Mouse (Mus musculus) gastrocnemius, postnatal 25 days (tissue): ENCODE data around the gene Cdcp2. TPM values are rescaled to one million over a fixed set of nuclear protein-coding genes. Genes with fewer than 3 reads are reported as not detected.

ENCODE experiments used
- DNase-seq: peaks from one replicate; pipeline ENCODE4 v3.0.0; 2022
- long read RNA-seq, 2 experiments: library from polyadenylated mRNA; stranded (forward); transcript quantifications; one replicate each; pipeline ENCODE4 v2.0.0; 2021
- total RNA-seq, 2 experiments: library from RNA; stranded (reverse); gene quantifications; 1 replicate in 1 of 2; 2 replicates in 1 of 2; pipeline ENCODE4 v1.2.3; 2021

Gene Cdcp2
- not detected for total RNA-seq
- long read RNA-seq, experiment 1: 0 reads
- long read RNA-seq, experiment 2: 0 reads

DNA sequence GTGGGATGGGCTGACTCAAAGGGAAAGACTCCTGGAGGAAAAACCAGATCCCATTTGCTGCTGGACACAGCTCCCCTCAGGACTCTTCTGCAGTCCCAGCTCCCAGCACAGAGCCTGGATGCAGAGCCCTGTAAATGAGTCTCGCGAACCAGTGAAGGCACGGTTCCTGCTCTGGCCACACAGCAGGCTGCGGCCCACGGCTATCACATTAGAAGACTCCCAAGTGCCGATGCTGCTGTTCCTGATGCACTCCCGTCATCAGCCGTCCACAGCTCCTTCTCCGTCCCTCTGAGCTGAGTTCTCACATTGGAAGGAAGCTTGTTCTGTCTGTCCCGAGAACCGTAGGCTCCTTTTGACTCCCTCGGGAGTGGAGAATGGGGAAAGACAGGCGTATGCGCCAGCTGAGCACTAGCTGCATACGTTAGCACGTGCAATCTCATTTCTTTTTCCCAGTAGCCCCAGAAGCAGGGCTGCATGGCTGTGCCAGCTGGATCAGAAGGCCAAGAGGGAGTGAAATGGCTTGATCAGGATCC is at the start of gene Cdcp2:
Gene Cdcp2 (plus strand): TSS at position 51 of the 533 bp plus-strand sequence.
- no peak for DNase-seq

DNA sequence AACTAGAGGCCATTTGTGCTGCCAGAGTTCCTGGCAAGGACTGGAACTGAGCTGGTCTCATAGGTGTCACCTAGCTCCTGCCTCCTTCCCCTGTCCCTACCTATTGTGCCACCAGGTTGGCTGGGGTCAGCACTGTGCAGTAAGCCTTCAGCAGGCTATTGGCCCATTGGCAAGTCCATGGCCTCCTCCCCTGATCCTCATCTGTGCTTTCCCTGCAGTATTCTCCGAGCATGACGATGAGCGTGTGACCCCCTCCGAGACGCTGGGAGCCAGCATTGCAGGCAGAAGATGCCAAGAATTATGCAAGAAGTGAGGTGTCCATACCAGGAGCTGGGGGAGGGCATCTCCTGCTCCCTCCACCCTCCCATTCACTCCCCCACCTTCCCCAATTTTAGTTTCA is 48.9 kb upstream of the Cdcp2 start:
- DNase-seq: peak; percentile 24

DNA sequence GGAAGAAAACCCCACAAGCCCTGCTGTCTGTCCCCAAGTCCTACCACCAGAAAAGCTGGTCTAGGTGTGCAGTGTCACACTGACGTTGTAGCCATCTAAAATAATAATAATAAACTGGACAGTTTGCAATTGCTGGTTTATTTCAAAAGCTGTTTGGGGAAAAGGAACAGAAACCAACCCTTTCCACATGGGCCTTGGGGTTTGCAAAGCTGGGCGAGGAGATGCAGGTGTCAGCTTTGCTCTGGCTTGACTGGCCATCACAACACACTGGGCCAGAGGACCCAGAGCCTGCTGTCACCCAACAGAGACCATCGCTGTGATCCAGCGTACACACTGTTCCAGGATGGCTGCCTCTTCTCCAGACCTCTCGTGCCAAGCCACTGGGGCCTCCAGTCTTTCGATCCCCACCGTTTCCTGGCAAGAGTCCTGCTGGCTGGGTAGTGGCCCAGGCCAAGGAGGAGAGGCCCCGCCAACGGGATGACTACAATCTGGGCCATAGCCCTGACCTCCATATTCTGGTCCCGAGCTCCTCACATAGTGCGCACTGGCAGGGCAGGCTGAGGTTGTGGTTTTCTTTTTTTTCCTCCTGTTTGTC is 48.0 kb upstream of the Cdcp2 start:
- DNase-seq: peak; percentile 89

DNA sequence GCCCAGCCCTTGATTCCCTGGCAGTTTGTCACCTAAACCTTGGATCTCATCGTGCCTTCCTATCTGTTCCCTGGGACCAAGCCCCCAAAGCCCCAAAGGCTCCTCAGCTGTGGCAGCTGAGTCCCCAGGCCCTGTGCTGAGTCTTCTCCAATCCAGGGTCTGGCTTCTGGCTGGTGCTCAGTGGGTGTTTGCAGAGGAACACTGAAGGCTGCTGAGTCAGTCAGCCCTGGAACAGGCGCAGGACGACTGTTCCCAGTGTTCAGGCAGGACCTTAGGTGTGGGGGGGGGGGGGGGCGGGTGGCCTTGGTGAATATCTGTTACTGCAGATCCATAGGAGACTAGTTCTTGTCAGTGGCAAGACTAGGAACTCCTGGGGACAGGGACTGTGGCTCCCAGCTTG is 44.8 kb upstream of the Cdcp2 start:
- no peak for DNase-seq

DNA sequence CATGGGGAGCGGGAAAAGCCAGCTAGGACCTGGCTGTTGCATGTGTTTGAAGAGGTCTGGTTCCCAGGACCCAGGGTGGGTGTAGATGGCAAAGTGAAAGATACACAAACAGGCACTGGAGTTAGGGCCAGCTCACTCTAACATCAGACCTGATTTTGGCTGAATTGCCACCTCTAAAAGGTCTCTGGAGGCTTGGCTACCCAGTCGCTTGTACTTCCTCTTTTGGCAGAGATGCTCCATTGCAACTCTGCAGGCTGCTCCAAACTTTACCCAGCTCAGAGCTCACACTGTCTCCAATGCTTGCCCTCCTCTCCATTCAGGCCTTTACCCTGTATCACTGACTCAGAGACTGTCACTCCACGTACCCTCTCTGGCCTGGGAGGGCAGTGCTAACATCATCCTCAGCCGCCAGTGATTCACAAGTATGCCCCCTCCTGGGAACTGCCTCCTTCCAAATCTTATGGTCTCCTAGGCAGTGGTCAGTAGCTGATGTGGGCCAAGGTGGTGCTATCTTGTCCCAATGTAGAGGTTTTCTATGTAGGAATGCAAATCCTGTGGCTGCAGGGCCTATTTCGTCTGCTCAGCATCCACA is 43.6 kb upstream of the Cdcp2 start:
- no peak for DNase-seq

DNA sequence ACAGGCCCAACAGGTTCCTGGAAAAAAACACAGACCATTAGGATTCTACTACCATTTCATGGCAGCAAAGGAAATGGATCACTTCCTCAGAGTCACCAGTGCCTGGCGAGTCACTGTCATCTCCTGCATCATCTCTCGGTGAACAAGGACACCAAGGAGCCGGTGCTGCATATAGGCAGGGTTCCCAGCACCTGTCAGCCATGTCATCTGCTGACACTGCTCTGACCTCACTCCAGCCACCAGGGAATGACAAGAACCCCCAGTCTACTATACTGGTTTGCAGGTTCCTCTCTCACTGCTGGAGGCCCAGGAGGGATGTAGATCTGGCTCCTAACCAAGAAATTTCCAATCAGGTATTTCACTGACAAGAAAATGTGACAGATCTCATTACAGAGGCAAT is 40.6 kb upstream of the Cdcp2 start:
- DNase-seq: no peak

DNA sequence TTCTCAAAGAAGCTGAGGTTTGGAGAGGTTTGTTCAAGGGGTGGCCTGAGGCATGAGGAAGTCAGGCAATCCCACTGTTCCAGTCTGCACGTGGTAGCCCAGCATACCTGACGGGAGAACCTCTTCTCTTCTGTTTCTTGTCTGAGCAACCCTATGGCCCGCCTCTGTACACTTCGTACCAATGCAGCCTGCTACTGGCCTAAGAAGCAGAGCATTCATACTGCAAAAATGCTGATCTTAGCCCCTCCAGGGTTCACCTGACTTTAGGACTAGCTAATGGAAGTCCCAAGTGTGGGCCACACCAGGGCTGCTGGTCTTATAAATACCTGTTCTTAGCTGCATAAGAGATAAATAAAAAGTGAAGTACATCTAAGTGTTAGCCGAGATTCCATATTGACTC is 38.3 kb upstream of the Cdcp2 start:
- DNase-seq: no peak

DNA sequence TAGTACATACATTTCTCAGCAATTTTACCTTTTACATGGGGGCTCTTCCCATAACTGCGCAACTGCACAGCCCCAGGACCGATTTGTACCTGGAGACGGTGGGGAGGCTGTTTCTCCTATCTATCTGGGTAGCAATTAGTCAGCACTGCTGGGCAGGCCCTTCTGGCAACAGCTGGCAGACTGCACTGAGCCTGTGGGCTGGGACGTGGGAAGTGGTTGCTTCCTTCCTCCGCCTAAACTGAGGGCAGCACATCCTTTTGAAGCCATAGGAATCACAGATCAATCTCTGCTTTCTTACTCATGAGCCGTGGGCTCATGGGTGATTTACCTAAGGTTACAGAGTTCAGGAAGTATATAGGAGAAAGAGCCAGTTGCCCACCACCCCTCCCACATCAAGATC is 37.9 kb upstream of the Cdcp2 start:
- DNase-seq: no peak

DNA sequence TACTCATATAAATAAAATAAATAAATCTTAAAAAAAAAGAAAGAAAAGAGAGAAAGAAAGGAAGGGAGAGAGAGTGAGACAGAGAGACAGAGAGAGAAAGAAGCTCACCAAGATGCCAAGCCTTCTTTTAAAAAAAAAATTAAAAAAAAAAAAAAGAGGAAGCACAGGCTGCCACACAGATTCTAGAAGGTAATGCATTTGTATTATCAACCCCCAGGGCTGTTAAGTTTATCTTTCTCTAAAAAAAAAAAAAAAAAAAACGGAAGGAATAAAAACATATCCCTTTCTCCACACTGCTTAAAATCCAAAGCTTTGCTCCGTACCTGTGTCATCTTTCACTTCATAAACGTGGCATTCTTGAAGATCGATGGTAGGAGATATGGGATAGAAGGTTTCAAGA is 35.1 kb upstream of the Cdcp2 start:
- no peak for DNase-seq

DNA sequence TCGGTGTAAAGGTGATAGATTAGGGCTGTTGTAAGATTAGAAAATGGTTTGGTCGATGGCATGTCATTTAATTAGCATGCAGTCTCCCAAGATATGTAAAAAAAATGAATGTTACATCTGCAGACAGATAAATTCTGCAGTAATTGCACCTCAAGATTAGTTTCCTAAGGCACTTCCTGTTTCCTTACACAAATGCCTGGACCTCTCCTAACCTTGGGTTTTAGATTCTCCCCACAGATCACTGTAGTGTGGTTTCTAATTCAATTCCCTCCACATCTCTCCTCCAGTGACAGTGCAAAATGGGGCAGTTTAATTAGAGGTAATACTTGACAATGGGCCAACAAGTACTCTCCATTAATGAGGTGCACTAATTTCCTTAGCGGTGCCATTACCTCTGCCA is 33.5 kb upstream of the Cdcp2 start:
- no peak for DNase-seq

DNA sequence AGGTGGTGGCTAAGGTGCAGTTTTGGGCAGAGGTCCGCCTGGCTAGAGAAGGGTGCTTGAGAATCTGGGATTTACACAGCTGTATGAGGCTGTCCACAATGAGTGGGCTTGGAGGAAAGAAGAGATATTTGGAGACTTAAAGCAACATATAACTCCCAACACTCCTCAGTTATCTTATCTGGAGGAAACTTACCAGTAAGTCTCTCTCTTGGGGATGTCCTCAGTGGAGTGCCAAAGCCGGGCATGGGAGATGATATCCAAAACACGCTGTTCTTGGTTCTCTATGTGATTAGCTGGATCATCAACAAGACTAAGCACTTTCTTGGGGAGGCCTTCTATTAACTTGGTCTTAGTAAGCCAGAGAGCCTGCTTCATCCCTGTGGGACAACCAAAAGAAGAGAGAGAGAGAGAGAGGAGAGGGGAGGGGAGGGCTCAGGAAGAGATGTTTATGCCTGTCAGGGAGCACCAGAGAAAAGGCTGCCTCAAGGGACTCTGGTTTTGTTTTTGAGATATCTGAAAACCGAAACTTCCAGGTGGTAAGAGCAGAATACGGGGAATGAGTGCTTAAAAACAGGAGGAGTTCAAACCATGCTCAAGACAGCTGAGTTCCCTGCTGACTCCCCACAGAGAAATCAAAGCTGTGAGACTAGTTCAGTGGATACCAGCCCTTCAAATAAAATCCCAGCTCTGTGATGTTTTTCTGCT is 32.1 kb upstream of the Cdcp2 start:
- no peak for DNase-seq

DNA sequence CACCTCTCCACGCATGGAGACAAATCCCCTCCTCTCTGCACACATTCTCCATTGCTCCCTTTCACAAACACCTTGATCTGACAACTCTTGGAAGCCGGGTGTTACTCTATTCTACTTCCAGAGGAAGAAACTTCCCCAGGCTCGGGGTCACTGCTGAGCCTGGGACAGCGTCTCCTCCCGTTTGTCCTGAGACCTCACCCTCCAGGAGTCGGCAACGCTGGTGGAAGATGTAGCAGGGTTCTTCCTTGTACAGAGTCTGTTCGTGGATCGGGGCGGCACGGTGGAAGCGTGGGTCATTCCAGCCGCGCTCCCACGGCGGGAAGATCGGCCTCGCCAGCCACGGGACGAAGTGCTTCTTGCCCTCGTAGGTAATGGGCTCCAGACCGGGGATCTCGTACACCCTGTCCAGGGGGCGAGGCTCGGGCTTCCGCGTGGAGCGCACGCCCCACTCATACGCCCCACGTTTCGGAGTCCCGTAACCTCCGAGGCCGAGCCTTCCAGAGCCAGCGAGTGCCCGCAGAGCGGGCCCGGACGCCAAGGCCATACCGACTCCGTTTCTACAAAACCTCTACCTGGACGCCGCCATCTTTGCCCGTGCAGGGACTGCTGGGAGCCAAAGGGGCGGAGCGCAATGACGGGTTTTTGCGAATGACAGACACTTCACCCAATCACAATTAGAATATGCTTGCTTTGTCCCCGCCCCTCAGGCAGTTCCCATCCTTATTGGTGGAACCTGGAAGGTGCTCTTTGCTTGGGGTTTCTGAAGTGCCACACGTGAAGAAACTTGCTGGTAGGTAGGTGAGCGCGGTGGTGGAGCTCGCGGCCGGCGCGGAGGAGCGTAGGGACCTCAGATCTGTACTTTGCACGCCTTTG is 30.2 kb upstream of the Cdcp2 start, which contains the start of the genes Mrpl37 and Cyb5rl:
Gene Mrpl37 (minus strand): TSS at position 617 of the 873 bp plus-strand sequence.
Gene Cyb5rl (plus strand): TSS at position 737 of the 873 bp plus-strand sequence.
- DNase-seq: peak; percentile 95

DNA sequence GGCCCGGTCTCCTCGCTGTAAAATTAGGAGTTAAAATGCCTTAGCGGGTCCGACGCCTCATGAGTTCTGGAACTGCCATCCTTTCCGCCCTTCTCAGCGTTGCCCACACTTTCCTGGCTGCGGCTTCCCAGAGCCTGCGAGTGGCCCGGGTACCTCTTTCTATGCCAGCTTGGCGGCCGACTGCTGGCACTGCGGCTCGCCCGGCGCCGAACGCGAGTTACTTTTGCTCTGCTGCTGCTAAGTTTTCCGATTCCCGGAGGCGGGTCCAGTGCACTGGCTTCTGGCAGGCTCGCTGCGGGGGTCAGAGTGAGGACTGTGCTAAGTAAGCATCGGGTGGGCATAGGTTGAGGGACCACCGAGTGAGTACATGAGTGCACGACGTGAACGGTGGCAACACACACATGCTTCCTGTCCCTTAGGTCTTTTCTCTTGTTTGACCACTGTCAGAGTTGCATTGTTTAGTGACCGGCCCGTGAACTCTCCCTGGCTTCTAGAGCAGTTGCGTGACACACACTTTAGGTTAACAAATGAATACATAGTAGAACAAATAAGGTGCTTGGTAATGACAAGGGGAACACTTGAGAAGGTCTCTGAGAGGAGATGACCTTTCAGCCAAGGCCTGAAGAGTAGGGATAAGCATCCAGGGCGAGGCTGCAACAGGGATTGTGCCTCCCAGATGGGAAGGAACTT is 29.4 kb upstream of the Cdcp2 start:
- DNase-seq: peak; percentile 42

DNA sequence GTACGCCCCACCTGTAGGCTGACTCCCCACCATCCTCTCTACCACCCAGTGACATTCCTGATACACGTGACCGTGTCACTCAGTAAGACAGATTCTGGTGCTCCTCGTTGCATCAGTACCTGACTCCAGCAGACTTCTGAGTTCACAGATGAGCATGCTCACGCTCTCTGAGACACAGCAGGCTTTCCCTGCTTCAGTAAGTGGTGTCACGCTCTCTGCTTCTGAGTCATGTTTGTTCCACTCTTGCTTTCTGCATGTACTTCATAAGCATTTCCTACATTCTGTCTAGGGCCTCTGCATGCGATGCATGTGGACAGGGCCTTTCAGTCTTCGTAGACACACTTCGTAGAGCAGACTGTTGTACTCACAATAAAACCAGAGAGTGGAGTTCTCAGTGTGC is 24.3 kb upstream of the Cdcp2 start:
- DNase-seq: no peak

DNA sequence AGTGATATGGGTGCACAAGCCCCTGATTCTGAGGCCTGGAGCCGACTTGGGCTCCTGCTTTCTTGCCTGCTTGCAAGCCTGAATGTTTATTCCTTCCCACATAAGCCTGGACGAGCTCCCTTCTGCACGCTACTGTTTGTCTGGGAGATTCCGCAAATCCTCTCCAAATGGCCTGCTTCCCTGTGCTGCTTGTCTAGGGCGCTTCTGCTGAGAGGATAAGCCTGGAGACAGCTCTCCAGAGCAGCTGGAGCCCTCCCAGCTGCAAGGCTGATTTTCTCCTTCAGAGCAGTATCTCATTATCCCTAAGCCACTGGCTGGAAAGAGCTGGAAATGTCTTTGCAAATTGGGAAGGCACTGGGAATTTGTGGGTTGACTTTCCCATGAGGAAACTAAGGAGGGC is 21.2 kb upstream of the Cdcp2 start:
- DNase-seq: no peak

DNA sequence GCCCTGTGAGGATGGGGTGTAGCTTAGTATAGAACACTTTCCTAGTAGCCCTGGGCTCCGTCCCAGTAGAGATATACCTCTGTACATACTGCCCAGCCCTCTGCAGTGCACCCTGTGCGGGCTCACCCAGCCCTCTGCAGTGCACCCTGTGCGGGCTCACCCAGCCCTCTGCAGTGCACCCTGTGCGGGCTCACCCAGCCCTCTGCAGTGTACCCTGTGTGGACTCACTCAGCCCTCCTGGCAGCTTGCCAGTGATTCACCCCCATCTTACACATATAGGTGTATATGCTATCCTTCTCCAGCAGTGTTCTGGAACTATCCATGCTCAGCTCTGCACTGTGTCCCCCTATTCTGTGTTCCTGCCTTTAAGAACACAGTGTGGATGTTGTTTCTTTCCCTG is 17.8 kb upstream of the Cdcp2 start:
- DNase-seq: no peak

DNA sequence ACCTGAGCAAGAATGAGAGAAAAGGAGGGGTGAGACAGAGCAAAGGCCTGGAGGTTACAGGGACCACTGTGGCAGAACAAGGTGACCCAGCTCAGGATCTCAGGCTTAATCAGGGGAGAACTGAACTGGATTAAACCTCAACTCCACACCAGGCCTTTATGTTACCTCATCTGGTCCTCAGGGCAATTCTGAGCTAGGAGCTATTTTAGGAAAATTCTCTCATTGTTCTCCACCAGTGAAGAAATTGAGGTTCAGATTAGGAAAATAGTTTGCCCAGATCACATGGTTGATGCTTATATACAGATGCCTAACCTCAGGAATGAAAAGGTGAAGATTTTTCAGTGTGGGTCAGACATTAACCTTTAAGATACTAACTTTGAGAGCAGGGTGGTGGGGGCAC is 17.0 kb upstream of the Cdcp2 start:
- no peak for DNase-seq

DNA sequence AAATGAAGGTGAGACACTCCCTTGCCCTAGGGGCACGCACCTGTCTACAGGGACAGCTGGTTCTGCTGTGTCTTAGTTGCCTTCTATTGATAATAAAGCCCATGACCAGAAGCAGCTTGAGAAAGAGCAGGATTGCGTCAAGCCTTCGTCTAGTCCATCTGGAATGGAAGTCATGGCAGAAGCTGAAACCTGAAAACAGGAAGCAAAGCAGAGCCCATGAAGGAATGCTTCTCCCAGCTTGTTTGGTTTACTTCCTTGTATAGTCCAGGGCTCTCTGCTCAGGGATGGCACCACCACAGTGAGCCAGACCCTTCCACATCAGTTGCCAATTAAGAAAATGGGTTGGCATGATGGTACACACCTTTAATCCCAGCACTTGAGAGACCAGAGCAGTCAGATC is 14.5 kb upstream of the Cdcp2 start:
- DNase-seq: no peak

DNA sequence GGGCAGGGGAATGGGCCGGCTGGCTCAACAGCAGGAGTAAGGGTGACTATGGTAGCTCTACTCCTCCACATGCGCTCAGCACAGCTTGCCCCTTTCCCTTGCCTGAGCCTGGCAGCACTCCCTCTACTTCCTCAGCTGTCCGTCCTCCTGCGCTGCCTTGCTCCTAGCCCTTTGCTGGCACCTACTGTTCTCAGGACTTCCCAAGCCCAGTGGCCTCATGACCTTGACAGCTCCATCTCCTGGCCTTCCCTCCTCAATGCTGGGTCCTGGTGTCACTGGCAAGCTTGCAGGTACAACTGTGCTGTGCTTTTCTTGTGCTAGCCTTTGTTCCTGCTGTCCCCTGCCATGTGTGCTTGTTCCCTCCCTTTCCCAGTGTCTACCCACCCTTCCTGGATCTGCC is 13.6 kb upstream of the Cdcp2 start:
- no peak for DNase-seq

DNA sequence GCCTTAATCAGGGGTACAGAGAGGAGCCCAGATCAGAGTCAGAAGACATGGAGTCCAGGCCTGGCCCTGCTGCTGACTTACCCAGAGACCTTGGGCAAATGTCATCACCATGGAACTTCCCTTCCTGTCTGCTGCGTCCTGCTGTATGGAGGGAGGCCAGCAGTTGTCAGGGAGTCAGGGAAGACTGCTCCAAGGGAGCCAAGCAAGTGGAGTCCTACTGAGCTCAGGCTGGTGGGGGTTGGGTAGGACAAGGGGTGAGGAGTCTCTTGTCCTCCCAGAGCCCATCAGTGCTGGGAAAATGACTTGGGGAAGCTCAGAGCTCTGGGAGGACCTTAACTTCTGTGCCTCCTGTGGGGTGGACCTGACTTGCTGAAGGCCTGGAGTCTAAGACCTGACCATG is 12.3 kb upstream of the Cdcp2 start:
- no peak for DNase-seq

DNA sequence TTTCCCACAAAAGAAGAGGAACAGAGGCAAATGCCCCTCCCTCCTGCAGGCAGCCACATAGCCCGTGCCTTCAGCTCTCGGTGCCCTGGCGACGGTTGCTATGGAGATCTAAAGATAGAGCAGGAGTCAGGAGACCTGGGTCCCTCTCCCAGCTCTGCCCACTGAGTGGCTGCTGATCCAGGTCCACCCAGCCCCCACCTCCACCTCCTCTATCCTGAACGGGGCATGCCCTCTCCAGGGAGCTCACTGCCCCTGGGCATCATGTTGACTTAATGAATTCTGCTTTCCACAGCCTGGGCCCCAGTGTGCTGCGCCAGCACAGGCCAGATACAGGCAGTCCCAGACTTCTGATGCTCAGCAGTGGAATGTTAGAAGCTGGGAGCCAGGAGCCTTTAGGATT is 11.8 kb upstream of the Cdcp2 start:
- no peak for DNase-seq

DNA sequence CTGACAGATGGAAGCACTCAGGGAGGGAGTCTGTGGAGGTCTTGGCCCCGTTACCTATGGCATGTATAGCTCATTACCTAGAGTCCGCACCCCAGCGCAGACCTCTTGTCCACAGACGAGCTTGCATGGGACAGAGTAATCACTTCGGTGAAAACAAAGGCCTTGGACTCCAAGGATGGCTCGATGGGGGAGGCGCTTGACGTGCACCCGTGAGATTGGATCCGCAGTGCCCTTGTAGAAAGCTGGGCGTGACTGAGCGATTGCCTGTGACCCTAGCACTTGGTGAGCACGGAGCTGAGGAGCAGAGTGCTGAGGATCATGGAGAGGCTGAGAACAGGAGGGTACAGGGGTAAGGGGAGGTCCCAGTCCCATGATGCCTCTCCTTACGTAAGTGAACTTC is 5.0 kb upstream of the Cdcp2 start:
- DNase-seq: no peak
